In genomic region chr14:21669633-21670421, GRCm38 (mm10) we compare ENCODE assay signal across 9 mouse cellular contexts. TPM values are rescaled to one million over a fixed set of nuclear protein-coding genes. Genes with fewer than 3 reads are reported as not detected.
DNase-seq lines count a peak whose midpoint lies in the region; ATAC-seq and TF ChIP-seq lines count a peak whose summit lies in the region.
"Had no signal": no experiment of that assay in that cellular context is flagged by ENCODE, and none has a peak within 500 bp of the region (broad histone marks: within the 10 kb centered on the region; RNA-seq: fewer than 3 reads in every experiment).

No protein-coding gene starts in this region.

- H3K27me3 ChIP-seq in kidney, embryonic 14.5 days (ENCODE audit: control insufficient read depth, insufficient read depth, low read length), result no peaks in the 10 kb centered on the region
- H3K27me3 ChIP-seq in E14TG2a.4 (ENCODE audit: insufficient read depth, low read length), result no peaks in the 10 kb centered on the region
- H3K27me3 ChIP-seq in forebrain, postnatal 0 days (ENCODE audit: insufficient read depth, low read length), result no peaks in the 10 kb centered on the region

- no peak overlapping the region for H3K27ac ChIP-seq in kidney, embryonic 14.5 days (ENCODE audit: low read depth, low read length)
- H3K27ac ChIP-seq in forebrain, postnatal 0 days (ENCODE audit: low read depth, low read length), result no peak overlapping the region

- no peak for TF ChIP-seq CTCF in E14TG2a.4 (conservative IDR thresholded peaks at IDR 0.05; ENCODE audit: low read length)
- no peak for TF ChIP-seq CTCF in forebrain, postnatal 0 days (IDR thresholded peaks at IDR 0.05; ENCODE audit: low read depth)

- ATAC-seq in kidney, embryonic 14.5 days (ENCODE audit: low FRiP score, low TSS enrichment), result peak; percentile 79
- peak; percentile 52 for ATAC-seq in forebrain, postnatal 0 days
- ATAC-seq in erythroid progenitor cell, adult 5-6 weeks (replicated peaks; ENCODE audit: low FRiP score, poor library complexity, severe bottlenecking), result no peak

- 0 out of 2 replicates have a peak, but pooled peaks cover 3% of the 10 kb centered on the region for H3K4me1 ChIP-seq in kidney, embryonic 14.5 days (ENCODE audit: control insufficient read depth, insufficient read depth, low read length)
- peaks cover 86% of the 10 kb centered on the region for H3K4me1 ChIP-seq in E14TG2a.4 (replicated peaks; ENCODE audit: low read depth, low read length)
- no peaks in the 10 kb centered on the region for H3K4me1 ChIP-seq in forebrain, postnatal 0 days (ENCODE audit: insufficient read depth)

- WGBS in kidney, embryonic 14.5 days, result 63% methylated on average over 11 of the region's 11 CpGs
- 70% methylated on average over 11 of the region's 11 CpGs for WGBS in forebrain, postnatal 0 days

- no peak overlapping the region for H3K4me2 ChIP-seq in kidney, embryonic 14.5 days (replicated peaks; ENCODE audit: low read depth, low read length)
- H3K4me2 ChIP-seq in forebrain, postnatal 0 days (ENCODE audit: low read depth), result no peak overlapping the region

- H3K9ac ChIP-seq in kidney, embryonic 14.5 days (ENCODE audit: low read depth, low read length), result no peak overlapping the region
- H3K9ac ChIP-seq in forebrain, postnatal 0 days, result no peak overlapping the region

- H3K9me3 ChIP-seq in kidney, embryonic 14.5 days (ENCODE audit: control insufficient read depth, low read length), result no peaks in the 10 kb centered on the region
- H3K9me3 ChIP-seq in E14TG2a.4 (ENCODE audit: low read length), result no peaks in the 10 kb centered on the region
- no peaks in the 10 kb centered on the region for H3K9me3 ChIP-seq in forebrain, postnatal 0 days (ENCODE audit: low read length)
- H3K9me3 ChIP-seq: G1E had no signal

- no peak overlapping the region for H3K4me3 ChIP-seq in kidney, embryonic 14.5 days (ENCODE audit: low read length)
- peak overlapping the region; percentile 50 for H3K4me3 ChIP-seq in E14TG2a.4 (replicated peaks; ENCODE audit: low read length)
- no peak overlapping the region for H3K4me3 ChIP-seq in forebrain, postnatal 0 days (ENCODE audit: low read depth, low read length)

- H3K36me3 ChIP-seq in kidney, embryonic 14.5 days (ENCODE audit: control insufficient read depth, insufficient read depth, low read length), result peaks cover 37% of the 10 kb centered on the region
- H3K36me3 ChIP-seq in E14TG2a.4 (ENCODE audit: insufficient read depth, low read length), result peaks cover 74% of the 10 kb centered on the region
- peaks cover 50% of the 10 kb centered on the region for H3K36me3 ChIP-seq in forebrain, postnatal 0 days (ENCODE audit: insufficient read depth)

- DNase-seq in kidney, postnatal 25 days, result no peak
- no peak for DNase-seq in forebrain, postnatal 0 days
- DNase-seq in lung, adult 18-20 months, result peak; percentile 38 to 58
- DNase-seq in gastrocnemius, adult 8-10 months (ENCODE audit: low spot score in 2 of 2), result no peak
- DNase-seq in urinary bladder, postnatal 4 days (ENCODE audit: low spot score in 2 of 2), result no peak

RNA-seq across cellular contexts. Expression of gene Dupd1, which starts 44.5 kb away (rescaled TPM):
- not detected in 2 replicates for polyA plus RNA-seq in kidney, embryonic 14.5 days (2014; fragmentation: Nextera tagmentation; extraction: Ambion mirVana)
- 0.24 TPM in 1 of 2 replicates, not detected in the other for total RNA-seq in forebrain, postnatal 0 days (2014; rRNA removed)
- 0.33 and 0.35 TPM in 2 replicates for polyA plus RNA-seq in forebrain, postnatal 0 days (2015; fragmentation: Nextera tagmentation; extraction: Ambion mirVana)
- not detected in 2 replicates for total RNA-seq in erythroid progenitor cell, adult 5-6 weeks (2015; ENCODE audit: low replicate concordance)
- not detected in 2 replicates for total RNA-seq in erythroid progenitor cell, adult 5-6 weeks (2017; ENCODE audit: low replicate concordance)
- total RNA-seq in gastrocnemius, adult 8-10 months (2022), result 10 to 100 TPM; 23.7 to 47.1 (median 35.0) TPM
- total RNA-seq: G1E had no signal
- polyA plus RNA-seq: G1E had no signal

Comparison
In these comparisons a context has a peak if more than half of its experiments do, and no peak if none do; other contexts are left out.
1. DNase-seq: peak in lung, adult 18-20 months (2 of 2); none in kidney, postnatal 25 days (0 of 2), forebrain, postnatal 0 days (single experiment), gastrocnemius, adult 8-10 months (0 of 2) and urinary bladder, postnatal 4 days (0 of 2).
2. RNA of gene Dupd1, which starts 44.5 kb away (total RNA-seq): 23.7 to 47.1 TPM in gastrocnemius, adult 8-10 months; 0.24 TPM in forebrain, postnatal 0 days and not detected in erythroid progenitor cell, adult 5-6 weeks; every median in the first group is over 10 times any median in the second.